15 mouse cellular contexts compared by ENCODE assay signal in the genomic region with DNA sequence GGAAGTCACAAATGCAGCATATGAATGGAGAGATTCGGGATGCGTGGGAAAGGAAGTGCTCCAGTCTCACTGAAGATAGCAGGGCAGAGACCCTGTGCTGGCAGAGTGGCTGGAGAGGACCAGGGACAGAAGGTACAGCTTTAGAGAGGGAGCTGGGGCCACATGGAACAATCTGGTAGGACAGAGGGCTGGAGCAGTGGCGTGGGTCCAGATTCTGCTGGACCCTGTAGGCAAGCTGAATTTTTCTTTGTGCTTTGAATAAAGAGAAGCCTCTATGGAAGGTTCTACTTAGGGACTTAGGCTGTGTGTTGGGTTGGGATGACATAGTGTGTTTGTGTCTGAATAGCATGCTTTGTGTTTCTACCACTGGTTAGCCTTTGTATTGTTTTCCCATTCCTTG. TPM values are rescaled to one million over a fixed set of nuclear protein-coding genes. Genes with fewer than 3 reads are reported as not detected.
DNase-seq lines count a peak whose midpoint lies in the region; ATAC-seq lines count a peak whose summit lies in the region.
"Had no signal": no experiment of that assay in that cellular context is flagged by ENCODE, and none has a peak within 500 bp of the region (broad histone marks: within the 10 kb centered on the region; RNA-seq: fewer than 3 reads in every experiment).

No protein-coding gene starts in this region.

- peak overlapping the region; percentile 53; the same call in 1 of the 2 replicates for H3K27ac ChIP-seq in hindbrain, embryonic 10.5 days
- H3K27ac ChIP-seq in hindbrain, embryonic 14.5 days, result no peak overlapping the region
- no peak overlapping the region for H3K27ac ChIP-seq in liver, embryonic 13.5 days
- H3K27ac ChIP-seq in liver, embryonic 11.5 days (ENCODE audit: low read depth, low read length), result no peak overlapping the region
- H3K27ac ChIP-seq in hindbrain, embryonic 12.5 days, result no peak overlapping the region
- H3K27ac ChIP-seq: liver, embryonic 14.5 days had no signal

- H3K9ac ChIP-seq in hindbrain, embryonic 14.5 days, result no peak overlapping the region
- no peak overlapping the region for H3K9ac ChIP-seq in liver, embryonic 13.5 days
- no peak overlapping the region for H3K9ac ChIP-seq in liver, embryonic 11.5 days (ENCODE audit: low read depth, low read length)
- no peak overlapping the region for H3K9ac ChIP-seq in hindbrain, embryonic 12.5 days
- H3K9ac ChIP-seq: liver, embryonic 14.5 days had no signal

- no peak overlapping the region for H3K4me2 ChIP-seq in hindbrain, embryonic 14.5 days (replicated peaks)
- 0 out of 2 replicates have a peak overlapping the region, but pooled peaks have one; percentile 2 for H3K4me2 ChIP-seq in liver, embryonic 13.5 days
- H3K4me2 ChIP-seq in liver, embryonic 11.5 days, result no peak overlapping the region
- peak overlapping the region; percentile 1; the same call in 1 of the 2 replicates for H3K4me2 ChIP-seq in hindbrain, embryonic 12.5 days (replicated peaks)

- ATAC-seq in hindbrain, embryonic 14.5 days (ENCODE audit: low FRiP score), result no peak
- no peak for ATAC-seq in liver, embryonic 13.5 days (ENCODE audit: low read depth)
- no peak for ATAC-seq in liver, embryonic 11.5 days (replicated peaks; ENCODE audit: low FRiP score)
- ATAC-seq in hindbrain, embryonic 12.5 days (ENCODE audit: low FRiP score), result no peak
- ATAC-seq: Patski had no signal

- no peaks in the 10 kb centered on the region for H3K27me3 ChIP-seq in hindbrain, embryonic 10.5 days (ENCODE audit: insufficient read depth, poor library complexity, severe bottlenecking)
- no peaks in the 10 kb centered on the region for H3K27me3 ChIP-seq in hindbrain, embryonic 14.5 days (ENCODE audit: control insufficient read depth, insufficient read depth, low read length)
- H3K27me3 ChIP-seq in liver, embryonic 13.5 days, result no peaks in the 10 kb centered on the region
- no peaks in the 10 kb centered on the region for H3K27me3 ChIP-seq in liver, embryonic 11.5 days (replicated peaks; ENCODE audit: control insufficient read depth, insufficient read depth, low read length)
- H3K27me3 ChIP-seq in hindbrain, embryonic 12.5 days, result no peaks in the 10 kb centered on the region
- H3K27me3 ChIP-seq: CH12.LX, Patski had no signal

- H3K9me3 ChIP-seq in hindbrain, embryonic 10.5 days, result no peaks in the 10 kb centered on the region
- no peaks in the 10 kb centered on the region for H3K9me3 ChIP-seq in hindbrain, embryonic 14.5 days (ENCODE audit: control insufficient read depth, low read length)
- H3K9me3 ChIP-seq in liver, embryonic 13.5 days (replicated peaks), result no peaks in the 10 kb centered on the region
- H3K9me3 ChIP-seq in liver, embryonic 11.5 days (ENCODE audit: control insufficient read depth, low read length), result no peaks in the 10 kb centered on the region
- H3K9me3 ChIP-seq in hindbrain, embryonic 12.5 days (replicated peaks), result no peaks in the 10 kb centered on the region

- DNase-seq in hindbrain, embryonic 10.5 days (ENCODE audit: low spot score), result no peak
- no peak for DNase-seq in hindbrain, embryonic 14.5 days (ENCODE audit: low spot score)
- no peak for DNase-seq in liver, embryonic 13.5 days
- DNase-seq in liver, embryonic 11.5 days (ENCODE audit: low spot score), result no peak
- DNase-seq in brain, adult 2 months (ENCODE audit: low read depth, low spot score), result peak; percentile 83
- DNase-seq in ovary, postnatal 36 days (ENCODE audit: low spot score), result no peak
- DNase-seq: adrenal gland, adult 2 months; heart, postnatal 36 days; kidney, adult 18-20 months; lung, postnatal 4 days had no signal

- WGBS in hindbrain, embryonic 10.5 days, result 83% methylated on average over 3 of the region's 3 CpGs
- WGBS in hindbrain, embryonic 14.5 days, result 84% methylated on average over 3 of the region's 3 CpGs
- WGBS in liver, embryonic 13.5 days (ENCODE audit: insufficient replicate concordance), result 70% methylated on average over 3 of the region's 3 CpGs
- 78% methylated on average over 3 of the region's 3 CpGs for WGBS in liver, embryonic 11.5 days
- 77% methylated on average over 3 of the region's 3 CpGs for WGBS in hindbrain, embryonic 12.5 days

- H3K4me3 ChIP-seq in hindbrain, embryonic 10.5 days, result peak overlapping the region; percentile 13; the same call in 1 of the 2 replicates
- no peak overlapping the region for H3K4me3 ChIP-seq in hindbrain, embryonic 14.5 days (replicated peaks; ENCODE audit: low read length)
- H3K4me3 ChIP-seq in liver, embryonic 13.5 days (replicated peaks), result no peak overlapping the region
- H3K4me3 ChIP-seq in liver, embryonic 11.5 days (ENCODE audit: low read depth, low read length), result no peak overlapping the region
- H3K4me3 ChIP-seq in hindbrain, embryonic 12.5 days, result no peak overlapping the region
- H3K4me3 ChIP-seq: erythroblast, embryonic 14.5 days had no signal

- peaks cover 32% of the 10 kb centered on the region for H3K4me1 ChIP-seq in hindbrain, embryonic 10.5 days (replicated peaks)
- peaks cover 19% of the 10 kb centered on the region for H3K4me1 ChIP-seq in hindbrain, embryonic 14.5 days (replicated peaks; ENCODE audit: control insufficient read depth, insufficient read depth, low read length)
- peaks cover 43% of the 10 kb centered on the region for H3K4me1 ChIP-seq in liver, embryonic 13.5 days (replicated peaks)
- peaks cover 13% of the 10 kb centered on the region for H3K4me1 ChIP-seq in liver, embryonic 11.5 days (replicated peaks; ENCODE audit: control insufficient read depth, insufficient read depth, low read length)
- H3K4me1 ChIP-seq in hindbrain, embryonic 12.5 days, result peaks cover 20% of the 10 kb centered on the region; the same call in 1 of the 2 replicates

- H3K36me3 ChIP-seq in hindbrain, embryonic 10.5 days, result no peaks in the 10 kb centered on the region
- no peaks in the 10 kb centered on the region for H3K36me3 ChIP-seq in hindbrain, embryonic 14.5 days (replicated peaks; ENCODE audit: control insufficient read depth, insufficient read depth)
- H3K36me3 ChIP-seq in liver, embryonic 13.5 days, result no peaks in the 10 kb centered on the region
- H3K36me3 ChIP-seq in liver, embryonic 11.5 days (ENCODE audit: control insufficient read depth, insufficient read depth, low read length), result no peaks in the 10 kb centered on the region
- H3K36me3 ChIP-seq in hindbrain, embryonic 12.5 days, result no peaks in the 10 kb centered on the region

RNA-seq across cellular contexts. Expression of gene Dis3l2, which starts 1.9 kb away (rescaled TPM):
- polyA plus RNA-seq in hindbrain, embryonic 10.5 days (2016; fragmentation: Nextera tagmentation; extraction: Ambion mirVana), result 33.0 and 35.7 TPM in 2 replicates
- 38.5 and 38.9 TPM in 2 replicates for polyA plus RNA-seq in hindbrain, embryonic 14.5 days (2014; fragmentation: Nextera tagmentation; extraction: Ambion mirVana)
- 8.8 and 11.1 TPM in 2 replicates for polyA plus RNA-seq in liver, embryonic 13.5 days (2015; fragmentation: Nextera tagmentation; extraction: Ambion mirVana)
- polyA plus RNA-seq in liver, embryonic 11.5 days (2014; fragmentation: Nextera tagmentation; extraction: Ambion mirVana), result 20.2 and 21.2 TPM in 2 replicates
- 38.0 and 38.8 TPM in 2 replicates for polyA plus RNA-seq in hindbrain, embryonic 12.5 days (2016; fragmentation: Nextera tagmentation; extraction: Ambion mirVana)

RNA-seq across cellular contexts. Expression of gene Nppc, which starts 35.1 kb away (rescaled TPM):
- polyA plus RNA-seq in hindbrain, embryonic 10.5 days (2016; fragmentation: Nextera tagmentation; extraction: Ambion mirVana), result 12.9 and 19.8 TPM in 2 replicates
- 16.3 and 18.1 TPM in 2 replicates for polyA plus RNA-seq in hindbrain, embryonic 14.5 days (2014; fragmentation: Nextera tagmentation; extraction: Ambion mirVana)
- not detected in 2 replicates for polyA plus RNA-seq in liver, embryonic 13.5 days (2015; fragmentation: Nextera tagmentation; extraction: Ambion mirVana)
- polyA plus RNA-seq in liver, embryonic 11.5 days (2014; fragmentation: Nextera tagmentation; extraction: Ambion mirVana), result not detected in 2 replicates
- 14.7 and 16.0 TPM in 2 replicates for polyA plus RNA-seq in hindbrain, embryonic 12.5 days (2016; fragmentation: Nextera tagmentation; extraction: Ambion mirVana)
- polyA plus RNA-seq: erythroblast, embryonic 14.5 days had no signal

Comparison
In these comparisons a context has a peak if more than half of its experiments do, and no peak if none do; other contexts are left out.
1. H3K4me2 ChIP-seq: peak in liver, embryonic 13.5 days (single experiment) and hindbrain, embryonic 12.5 days (single experiment); none in hindbrain, embryonic 14.5 days (single experiment) and liver, embryonic 11.5 days (single experiment).
2. RNA of gene Nppc, which starts 35.1 kb away (polyA plus RNA-seq): 12.9 to 19.8 TPM in hindbrain, embryonic 10.5 days, 16.3 to 18.1 TPM in hindbrain, embryonic 14.5 days and 14.7 to 16.0 TPM in hindbrain, embryonic 12.5 days; not detected in liver, embryonic 11.5 days and not detected in liver, embryonic 13.5 days; every median in the first group is over 10 times any median in the second.